ENCODE assay signal across 9 mouse cellular contexts in genomic region chr8:94362607-94363239, GRCm38 (mm10). TPM values are rescaled to one million over a fixed set of nuclear protein-coding genes. Genes with fewer than 3 reads are reported as not detected.
DNase-seq lines count a peak whose midpoint lies in the region; TF ChIP-seq lines count a peak whose summit lies in the region.
"Had no signal": no experiment of that assay in that cellular context is flagged by ENCODE, and none has a peak within 500 bp of the region (broad histone marks: within the 10 kb centered on the region; RNA-seq: fewer than 3 reads in every experiment).

No protein-coding gene starts in this region.

- DNase-seq in adrenal gland, adult (ENCODE audit: inconsistent age in 2 of 2, low spot score in 1 of 2) = peak; percentile 29 to 73
- no peak for DNase-seq in adrenal gland, adult 8-10 months
- peak; percentile 19 for DNase-seq in ovary, postnatal 14 days (ENCODE audit: low spot score)
- no peak for DNase-seq in ovary, postnatal 36 days (ENCODE audit: low spot score)
- DNase-seq in kidney, postnatal 14 days = peak; percentile 70
- no peak for DNase-seq in left cerebral cortex, postnatal 10 days (ENCODE audit: extremely low spot score in 1 of 2, low spot score in 2 of 2)
- no peak for DNase-seq in right cerebral cortex, adult 18-20 months

- H3K27me3 ChIP-seq in testis, adult 2 months (ENCODE audit: control insufficient read depth, insufficient read depth, low read length) = no peaks in the 10 kb centered on the region

- no peaks in the 10 kb centered on the region for H3K36me3 ChIP-seq in testis, adult 2 months (ENCODE audit: control insufficient read depth, insufficient read depth, low read length)

- no peak for TF ChIP-seq CTCF in testis, adult 2 months (IDR thresholded peaks at IDR 0.05; ENCODE audit: control insufficient read depth, insufficient read depth, insufficient replicate concordance, low read depth, low read length)

- intact Hi-C loops in left cerebral cortex, postnatal 10 days (cut with DNase I) = no loop called here

- TF ChIP-seq POLR2A in testis, adult 2 months (IDR thresholded peaks at IDR 0.05; ENCODE audit: control insufficient read depth, low read depth, low read length) = no peak

- no peak overlapping the region for H3K4me3 ChIP-seq in testis, adult 2 months (ENCODE audit: control insufficient read depth, low read depth, low read length)

- H3K27ac ChIP-seq in testis, adult 2 months (ENCODE audit: control insufficient read depth, insufficient read depth, low read depth, low read length) = peak overlapping the region; percentile 73

- peaks cover 5% of the 10 kb centered on the region for H3K4me1 ChIP-seq in testis, adult 2 months (ENCODE audit: control insufficient read depth, insufficient read depth, low read length)

RNA-seq across cellular contexts. Expression of gene Herpud1, which starts 23.5 kb away (rescaled TPM):
- total RNA-seq in adrenal gland, adult 8-10 months (2022) = 100 to 1,000 TPM; 112 to 129 (median 123) TPM
- polyA plus RNA-seq in testis, adult 2 months (2012; rRNA removed) = 227 and 245 TPM in 2 replicates
- 10 to 100 TPM; 41.5 to 44.3 TPM for total RNA-seq in left cerebral cortex, postnatal 10 days (2021)

RNA-seq across cellular contexts. Expression of gene Slc12a3, which starts 33.7 kb away (rescaled TPM):
- total RNA-seq in adrenal gland, adult 8-10 months (2022) = under 1 TPM in 1 of 4 experiments, not detected in 3; 0.16 TPM
- 0.99 and 1.4 TPM in 2 replicates for polyA plus RNA-seq in testis, adult 2 months (2012; rRNA removed)
- under 1 TPM; 0.30 to 0.62 TPM for total RNA-seq in left cerebral cortex, postnatal 10 days (2021)
- total RNA-seq: midbrain, postnatal 0 days had no signal

Comparison
In these comparisons a context has a peak if more than half of its experiments do, and no peak if none do; other contexts are left out.
1. DNase-seq: peak in adrenal gland, adult (2 of 2), ovary, postnatal 14 days (single experiment) and kidney, postnatal 14 days (single experiment); none in adrenal gland, adult 8-10 months (single experiment), ovary, postnatal 36 days (single experiment), left cerebral cortex, postnatal 10 days (0 of 2) and right cerebral cortex, adult 18-20 months (single experiment).